Mouse (Mus musculus) layer of hippocampus, postnatal 25 days (tissue): ENCODE data around the gene Eif3j1. TPM values are rescaled to one million over a fixed set of nuclear protein-coding genes. Genes with fewer than 3 reads are reported as not detected.
A peak's percentile ranks its signal among the peaks of the same experiment; 100 is the strongest.
"Not testable (repeated sequence)": the region's sequence is repeated elsewhere in the genome, so short reads cannot be mapped to it uniquely, and the experiment has no call there.

Experiments used
- DNase-seq, 2 experiments: peaks; one replicate each; pipeline ENCODE4 v3.0.0; 2022; ENCODE audit warnings: mixed read lengths in 2 of 2, low spot score in 1 of 2; ENCODE audit errors: extremely low spot score in 1 of 2
- total RNA-seq, 2 experiments: library from RNA; stranded (reverse); gene quantifications; 2 replicates each; pipeline ENCODE4 v1.2.3; 2021

The Eif3j1 gene
- 10 to 100 TPM; 19.1 to 19.8 TPM for total RNA-seq

- peak; percentile 74 to 77 for DNase-seq
Measured at GRCm38 (mm10) chr2:122027862-122028755, at the start of gene Eif3j1. Gene Eif3j1, plus strand, starts transcription at chr2:122028546.

- DNase-seq: no peak
Measured at GRCm38 (mm10) chr2:121995738-121996137, 32.6 kb upstream of the Eif3j1 start.

DNA sequence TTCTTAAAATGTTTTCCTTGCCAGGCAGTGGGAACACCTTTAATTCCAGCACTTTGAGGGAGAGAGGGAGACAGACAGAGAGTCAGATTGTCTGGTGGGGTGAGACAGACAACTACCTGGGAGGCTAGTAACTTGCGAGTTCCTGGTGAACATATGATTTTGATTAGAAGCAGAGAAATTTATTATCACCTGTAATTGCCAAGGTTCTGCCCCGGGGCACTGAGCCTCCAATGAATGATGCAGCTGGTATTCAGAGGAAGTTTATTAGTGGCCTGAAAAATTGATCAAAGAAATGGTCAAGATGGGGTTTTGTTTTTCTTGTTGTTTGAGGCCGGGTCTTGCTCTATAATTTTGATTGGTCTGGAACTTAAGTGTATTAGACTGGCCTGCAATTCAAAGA is 19.5 kb upstream of the Eif3j1 start:
- no peak for DNase-seq

DNA sequence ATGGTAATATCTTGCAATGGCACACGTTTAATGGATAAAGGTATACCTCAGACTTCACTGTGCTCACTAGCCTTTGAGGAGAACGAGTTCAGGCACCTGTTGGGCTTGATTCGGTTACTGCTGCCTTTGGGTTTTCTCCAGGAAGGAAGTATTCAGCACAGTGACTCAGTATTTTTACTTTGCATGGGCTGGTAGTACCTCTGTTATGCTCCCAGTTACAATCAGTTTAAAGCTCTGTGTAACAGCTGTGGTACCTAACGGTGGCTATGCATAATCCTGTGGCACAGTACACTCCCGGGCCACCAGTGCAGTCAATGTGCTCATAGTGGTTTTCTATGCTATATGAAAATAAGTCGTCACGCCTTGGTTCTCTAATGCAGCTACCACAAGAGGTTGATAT is 16.9 kb upstream of the Eif3j1 start:
- DNase-seq: no peak

GRCm38 (mm10) chr2:122018705-122019104 is 9.6 kb upstream of the Eif3j1 start:
- no peak for DNase-seq

DNA sequence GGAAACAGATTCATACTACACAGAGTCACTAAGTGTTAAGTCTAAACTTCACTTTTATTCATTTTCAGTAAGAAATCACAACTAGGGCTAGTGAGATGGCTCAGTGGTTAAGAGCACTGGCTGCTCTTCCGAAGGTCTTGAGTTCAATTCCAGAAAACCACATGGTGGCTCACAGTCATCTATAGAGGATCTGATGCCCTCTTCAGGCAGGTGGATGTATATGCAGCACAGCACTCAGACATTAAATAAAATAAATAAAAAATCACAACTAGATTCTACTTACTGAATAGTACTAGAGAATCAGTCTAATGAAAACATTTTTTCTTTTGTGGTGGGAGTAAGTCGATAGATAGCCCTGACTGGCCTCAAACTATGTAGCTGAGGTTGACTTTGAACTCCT is 6.1 kb upstream of the Eif3j1 start:
- DNase-seq: no peak

GRCm38 (mm10) chr2:122027091-122027490 is 1.3 kb upstream of the Eif3j1 start:
- DNase-seq: not testable (repeated sequence)

DNA sequence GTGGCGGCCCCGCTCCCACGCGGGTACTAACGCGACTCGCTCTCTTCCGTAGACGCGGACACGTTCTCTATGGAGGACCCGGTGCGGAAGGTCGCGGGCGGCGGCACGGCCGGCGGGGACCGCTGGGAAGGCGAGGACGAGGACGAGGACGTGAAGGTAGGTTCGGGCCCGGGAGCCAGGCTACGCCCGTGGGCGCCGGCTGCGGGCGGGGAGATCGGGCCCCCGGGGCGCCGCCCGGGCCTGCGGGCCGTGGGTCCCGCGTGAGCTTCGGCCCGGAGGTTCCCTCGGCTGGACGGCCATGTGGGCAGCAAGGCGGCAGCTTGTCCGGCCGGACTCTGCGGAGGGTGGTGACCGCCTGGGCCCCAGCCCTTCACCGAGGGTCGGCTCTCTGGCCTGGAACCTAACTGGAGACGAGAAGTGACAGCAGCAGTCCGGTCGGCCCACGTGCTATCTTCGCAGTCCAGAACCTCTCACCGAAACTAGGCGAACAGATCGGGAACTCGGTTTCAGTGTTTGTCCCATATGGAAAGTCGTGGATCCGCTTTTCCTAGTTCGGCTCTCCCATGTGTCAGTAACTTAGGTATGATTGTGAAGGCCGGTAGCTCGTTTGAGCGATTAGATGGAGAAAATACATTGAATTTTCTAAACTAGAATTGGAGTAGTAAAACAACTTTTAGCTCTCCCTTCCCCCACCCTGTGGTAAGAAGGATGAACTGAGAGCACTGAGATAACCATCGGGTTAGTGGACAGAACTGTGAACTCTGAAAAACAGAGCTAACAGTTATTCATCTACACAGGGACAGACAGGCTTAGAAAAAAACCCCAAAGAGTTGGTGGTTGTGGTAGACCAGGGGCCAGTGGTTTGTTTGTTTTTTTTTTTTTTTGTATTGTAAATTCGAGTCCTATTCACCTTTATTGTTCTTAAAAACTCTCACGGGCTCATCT is 682 bp downstream of the Eif3j1 start:
- peak in 1 of 2 experiments; percentile 25 for DNase-seq

- no peak for DNase-seq
Measured at GRCm38 (mm10) chr2:122031970-122032369, 3.6 kb downstream of the Eif3j1 start.

- no peak for DNase-seq
Measured at GRCm38 (mm10) chr2:122036064-122036463, 7.7 kb downstream of the Eif3j1 start.

GRCm38 (mm10) chr2:122043926-122044325 is 15.6 kb downstream of the Eif3j1 start:
- no peak for DNase-seq

- no peak for DNase-seq
Measured at GRCm38 (mm10) chr2:122059365-122060115, 31.2 kb downstream of the Eif3j1 start.

DNA sequence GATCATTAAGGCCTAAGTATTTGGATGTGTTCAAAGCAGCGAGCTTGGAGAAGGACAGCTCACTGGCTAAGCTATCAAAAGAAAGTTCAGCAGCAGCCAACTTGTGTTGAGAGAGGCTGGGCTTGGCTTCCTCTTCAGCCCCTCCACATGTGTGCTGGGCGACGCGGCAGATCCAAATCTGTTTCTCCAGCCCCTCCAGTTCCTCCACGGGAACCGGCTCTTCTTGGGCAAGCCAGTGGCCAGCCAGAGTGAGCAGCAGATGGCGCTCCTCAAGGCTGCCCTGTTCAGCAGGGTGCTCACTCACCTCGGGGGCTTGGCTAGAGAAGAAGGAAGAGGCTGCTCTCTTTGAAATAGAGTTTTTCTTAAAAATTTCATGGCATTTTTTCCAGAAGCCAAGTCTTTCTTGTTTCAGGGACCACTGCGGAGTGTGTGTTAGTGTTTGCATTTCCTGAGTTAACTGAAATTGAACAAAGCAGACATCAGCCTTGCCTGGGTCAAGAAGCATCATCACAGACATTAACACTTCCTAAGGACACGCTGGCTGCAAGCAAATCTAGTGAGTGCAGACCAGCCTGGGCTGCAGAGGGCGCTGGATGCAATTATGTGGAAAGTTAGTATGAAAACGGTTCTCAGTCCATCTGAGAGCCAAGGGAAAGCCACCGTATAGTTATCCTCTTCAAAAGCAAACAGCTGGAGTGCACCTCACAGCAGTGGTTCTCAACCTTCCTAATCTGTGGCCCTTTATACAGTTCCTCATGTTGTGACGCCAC is 37.0 kb downstream of the Eif3j1 start:
- no peak for DNase-seq

DNA sequence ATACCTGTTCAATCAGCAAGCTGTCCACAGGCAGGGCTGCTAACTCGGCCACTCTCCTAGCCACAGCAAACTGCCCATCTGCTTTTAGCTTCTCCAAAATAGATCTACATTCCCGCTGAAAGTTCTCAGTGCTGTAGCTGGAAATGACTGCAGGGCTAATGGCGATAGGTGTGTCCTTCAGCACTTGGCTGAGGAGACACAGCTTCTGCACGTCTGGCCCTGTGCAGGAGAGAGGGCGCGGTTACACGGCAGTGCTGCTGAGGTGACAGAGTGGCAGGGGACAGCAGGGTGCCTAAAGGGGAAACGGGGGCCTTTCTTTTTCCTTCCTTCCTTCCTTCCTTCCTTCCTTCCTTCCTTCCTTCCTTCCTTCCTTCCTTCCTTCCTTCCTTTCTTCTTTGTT is 37.9 kb downstream of the Eif3j1 start:
- DNase-seq: no peak

- no peak for DNase-seq
Measured at GRCm38 (mm10) chr2:122069144-122069912, 41.0 kb downstream of the Eif3j1 start.

- peak in 1 of 2 experiments; percentile 69 for DNase-seq
Measured at GRCm38 (mm10) chr2:122069922-122070321, 41.6 kb downstream of the Eif3j1 start.

- DNase-seq: no peak
Measured at GRCm38 (mm10) chr2:122081728-122082456, 53.5 kb downstream of the Eif3j1 start.

- no peak for DNase-seq
Measured at GRCm38 (mm10) chr2:122086446-122086845, 58.1 kb downstream of the Eif3j1 start.
